Mouse (Mus musculus) urinary bladder, postnatal 4 days (tissue): ENCODE results near the gene Clec2h.
"Not testable (repeated sequence)": the region's sequence is repeated elsewhere in the genome, so short reads cannot be mapped to it uniquely, and the experiment has no call there.

Experiments
- DNase-seq, 2 experiments: peaks; one replicate each; pipeline ENCODE4 v3.0.0; 2021 to 2022; ENCODE audit warnings: low spot score in 2 of 2

Gene Clec2h

GRCm38 (mm10) chr6:128662206-128662605, at the start of gene Clec2h:
Gene Clec2h, plus strand, starts transcription at chr6:128662385.
- DNase-seq: no peak

GRCm38 (mm10) chr6:128622733-128623132, 39.5 kb upstream of the Clec2h start:
- DNase-seq: no peak

GRCm38 (mm10) chr6:128623433-128623832, 38.8 kb upstream of the Clec2h start, which contains the start of gene Klrb1a:
Gene Klrb1a, minus strand, starts transcription at chr6:128623533.
- DNase-seq: not testable (repeated sequence)

GRCm38 (mm10) chr6:128624425-128624824, 37.8 kb upstream of the Clec2h start:
- DNase-seq: no peak

GRCm38 (mm10) chr6:128625246-128625645, 36.9 kb upstream of the Clec2h start:
- not testable (repeated sequence) for DNase-seq

- not testable (repeated sequence) for DNase-seq
Measured at GRCm38 (mm10) chr6:128629771-128630739, 32.1 kb upstream of the Clec2h start.

- not testable (repeated sequence) for DNase-seq
Measured at GRCm38 (mm10) chr6:128630912-128631905, 31.0 kb upstream of the Clec2h start.

- DNase-seq: no peak
Measured at GRCm38 (mm10) chr6:128640673-128641072, 21.5 kb upstream of the Clec2h start.

- DNase-seq: no peak
Measured at GRCm38 (mm10) chr6:128641116-128641716, 21.0 kb upstream of the Clec2h start.

GRCm38 (mm10) chr6:128643999-128644398, 18.2 kb upstream of the Clec2h start:
- DNase-seq: no peak

GRCm38 (mm10) chr6:128644694-128645093, 17.5 kb upstream of the Clec2h start:
- DNase-seq: not testable (repeated sequence)

GRCm38 (mm10) chr6:128645708-128646107, 16.5 kb upstream of the Clec2h start:
- not testable (repeated sequence) for DNase-seq

GRCm38 (mm10) chr6:128649681-128650080, 12.5 kb upstream of the Clec2h start:
- no peak for DNase-seq

GRCm38 (mm10) chr6:128650187-128650586, 12.0 kb upstream of the Clec2h start:
- no peak for DNase-seq

- not testable (repeated sequence) for DNase-seq
Measured at GRCm38 (mm10) chr6:128650827-128651226, 11.4 kb upstream of the Clec2h start.

- DNase-seq: no peak
Measured at GRCm38 (mm10) chr6:128652938-128653337, 9.2 kb upstream of the Clec2h start.

- DNase-seq: no peak
Measured at GRCm38 (mm10) chr6:128661249-128661648, 936 bp upstream of the Clec2h start.

- no peak for DNase-seq
Measured at GRCm38 (mm10) chr6:128669936-128670335, 7.8 kb downstream of the Clec2h start.

GRCm38 (mm10) chr6:128679574-128679973, 17.4 kb downstream of the Clec2h start:
- no peak for DNase-seq

GRCm38 (mm10) chr6:128701691-128702090, 39.5 kb downstream of the Clec2h start:
- DNase-seq: no peak

GRCm38 (mm10) chr6:128722959-128723358, 60.8 kb downstream of the Clec2h start, which contains the start of gene Klrb1:
Gene Klrb1, minus strand, starts transcription at chr6:128723059.
- DNase-seq: no peak
